Mouse (Mus musculus) left cerebral cortex, postnatal 10 days (tissue): ENCODE measurements at regions not wholly inside any gene's neighbourhood (a gene's known extent, or its start where the extent isn't known, plus 50 kb on each side); places are given as distances from the start of the nearest gene placed in this dataset.

ENCODE experiments used
- DNase-seq, 2 experiments: peaks; one replicate each; pipeline ENCODE4 v3.0.0; 2021 to 2022; ENCODE audit warnings: low spot score in 2 of 2, mixed read lengths in 1 of 2; ENCODE audit errors: extremely low spot score in 1 of 2
- intact Hi-C: fragments of 180-260 bp; cut with DNase I; formaldehyde crosslinking; loops from one replicate; pipeline ENCODE4 v1.15.1; 2025

- intact Hi-C loops = no loop called here
- no peak for DNase-seq
These were observed 595.6 kb upstream of the Klf4 start for GRCm38 (mm10) chr4:56127730-56128482.

- intact Hi-C loops = no loop called here
- no peak for DNase-seq
These were observed 592.2 kb upstream of the Klf4 start for GRCm38 (mm10) chr4:56124515-56124914.

- intact Hi-C loops = no loop called here
- no peak for DNase-seq
These were observed 589.9 kb upstream of the Klf4 start for GRCm38 (mm10) chr4:56122198-56122597.

DNA sequence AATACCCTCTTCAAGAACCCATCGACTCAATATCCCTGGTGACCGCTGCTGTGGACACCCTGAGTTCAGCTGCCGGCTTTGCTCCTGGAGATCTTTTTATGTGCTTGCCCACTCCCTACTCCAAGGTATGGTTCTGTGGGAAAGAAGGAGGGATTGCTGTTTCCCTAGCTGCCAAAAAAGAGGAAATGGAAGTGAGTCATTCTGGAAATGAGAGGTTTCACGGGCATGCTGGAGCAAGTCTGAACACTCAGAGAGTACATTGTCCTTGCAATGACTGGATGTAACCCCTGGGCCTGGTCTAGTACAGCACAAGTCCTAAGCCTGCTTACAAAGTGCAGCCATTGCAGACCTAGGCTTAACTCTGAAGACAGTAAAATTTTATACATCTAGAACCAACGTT, 589.4 kb upstream of the Klf4 start:
- intact Hi-C loops = no loop called here

DNA sequence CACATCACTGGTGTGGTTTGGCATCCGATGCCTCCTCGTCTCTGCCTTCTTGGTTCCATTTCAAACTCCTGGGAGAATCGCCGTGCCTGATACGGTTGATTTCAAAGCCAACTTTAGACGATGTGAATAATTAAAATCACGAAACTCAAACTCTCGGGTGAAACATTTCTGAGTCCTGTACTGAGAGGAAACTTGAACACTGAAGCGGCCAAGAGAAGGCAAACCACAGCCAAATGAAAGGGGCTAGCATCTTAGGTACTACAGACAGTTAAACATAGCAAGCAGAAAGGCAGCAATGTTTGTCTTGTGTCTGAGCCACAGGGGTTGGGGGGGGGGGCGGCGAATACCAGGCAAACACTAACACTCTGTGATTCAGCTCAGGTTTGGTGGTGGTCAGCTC, 588.1 kb upstream of the Klf4 start:
- intact Hi-C loops = no loop called here
- DNase-seq = no peak

More for the DNA sequence above, 589.4 kb upstream of the Klf4 start:
- no peak for DNase-seq

DNA sequence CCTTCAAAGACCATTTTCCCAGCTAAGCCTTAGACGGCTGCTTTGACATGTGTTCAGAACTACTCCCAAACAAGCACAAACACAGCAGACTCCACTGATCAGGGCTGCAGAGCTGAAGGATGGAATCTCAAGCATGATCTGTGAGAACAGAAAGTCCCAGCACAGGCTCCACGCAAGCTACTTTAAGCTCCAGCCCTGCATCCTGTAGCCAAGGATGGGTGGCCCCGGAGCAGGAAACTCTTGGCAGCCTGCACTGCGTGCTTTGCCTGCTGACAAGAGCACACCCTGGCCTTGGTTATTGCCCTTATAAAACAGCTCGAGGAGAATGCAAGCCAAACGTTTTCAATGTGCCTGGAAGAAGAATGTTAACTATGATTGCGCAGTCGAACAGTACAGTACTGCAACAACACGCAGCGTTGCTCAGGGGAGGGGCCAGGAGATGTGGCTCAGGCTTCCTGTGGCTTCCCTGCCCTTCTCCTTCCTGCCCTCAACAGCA, 581.5 kb upstream of the Klf4 start:
- intact Hi-C loops = no loop called here
- DNase-seq = peak; percentile 63 to 82

DNA sequence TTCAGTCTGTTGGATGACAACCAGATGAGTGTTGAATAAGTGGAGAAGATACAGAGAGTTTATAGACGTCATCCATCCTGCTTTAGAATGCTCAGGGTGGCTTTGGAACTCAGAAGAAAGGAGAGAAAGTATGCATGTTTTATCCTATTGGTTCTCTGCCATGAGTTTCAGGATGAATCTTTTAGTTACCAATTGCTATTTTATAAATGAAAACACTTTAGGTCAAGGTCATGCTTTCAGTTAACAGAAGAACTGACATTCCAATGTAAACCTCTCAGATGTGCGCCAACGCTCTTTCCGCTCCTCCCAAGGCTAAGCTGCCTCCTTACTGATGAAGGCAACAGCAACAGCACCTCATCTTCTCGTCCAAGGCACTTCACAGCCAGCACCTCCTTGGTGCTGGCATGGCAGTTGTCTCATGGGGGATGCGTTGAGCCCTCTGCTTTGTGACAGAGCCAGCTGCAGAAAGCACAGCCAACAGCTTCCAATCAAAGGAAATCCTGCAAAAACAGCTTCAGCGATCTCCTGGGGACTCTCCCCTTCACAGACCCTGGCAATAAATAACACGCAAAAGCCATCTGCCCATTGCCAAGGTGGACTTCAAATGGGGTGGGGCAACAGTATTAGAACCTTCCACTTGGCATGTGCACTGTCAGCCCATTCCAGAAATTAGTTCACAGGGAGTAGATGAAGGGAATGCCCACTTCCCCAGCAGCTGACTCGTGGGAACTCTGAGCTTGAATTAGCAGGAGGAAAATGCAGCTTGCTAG, 580.9 kb upstream of the Klf4 start:
- peak; percentile 8 to 31 for DNase-seq
- intact Hi-C loops = no loop called here

GRCm38 (mm10) chr4:56106962-56107361, 574.7 kb upstream of the Klf4 start:
- no peak for DNase-seq
- intact Hi-C loops = no loop called here

DNA sequence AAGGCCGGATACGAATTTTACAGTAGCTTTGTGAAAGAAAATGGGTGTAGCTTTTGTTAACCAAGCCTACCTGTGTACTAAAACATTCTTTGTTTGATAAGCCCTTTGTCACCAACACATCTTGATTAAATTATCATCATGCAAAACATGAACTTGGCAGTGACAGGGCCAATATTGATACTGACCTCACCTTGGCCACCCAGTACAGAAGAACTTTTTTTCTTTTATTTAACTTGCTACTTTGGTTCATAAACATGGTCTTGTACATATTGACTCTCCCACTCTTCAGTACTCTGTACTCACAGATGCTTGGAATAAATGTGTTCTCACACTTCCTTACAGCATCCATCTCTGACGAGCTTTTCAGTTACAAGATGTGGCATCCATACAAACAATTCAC, 570.0 kb upstream of the Klf4 start:
- DNase-seq = no peak
- intact Hi-C loops = no loop called here

GRCm38 (mm10) chr4:56090796-56091195, 558.5 kb upstream of the Klf4 start:
- peak in 1 of 2 experiments; percentile 17 for DNase-seq
- intact Hi-C loops = no loop called here

DNA sequence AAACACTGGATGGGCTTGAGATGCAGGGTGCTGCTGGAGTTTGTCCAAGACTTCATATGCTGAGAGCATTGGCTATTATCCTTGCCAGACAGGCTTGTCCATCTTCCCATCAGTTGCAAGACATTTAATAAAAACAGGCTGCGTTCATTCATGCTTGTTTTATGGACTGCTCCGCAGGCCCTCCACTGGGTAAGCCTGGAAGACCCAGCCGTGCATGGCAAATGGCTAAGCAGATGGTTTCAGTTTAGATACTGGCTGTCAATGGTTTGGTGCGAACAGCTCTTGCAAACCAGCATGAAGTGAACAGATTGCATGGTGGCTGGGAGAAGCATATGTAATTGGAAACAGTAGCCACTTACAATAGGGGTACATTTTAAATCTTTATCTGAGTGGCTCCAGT, 556.4 kb upstream of the Klf4 start:
- intact Hi-C loops = no loop called here

GRCm38 (mm10) chr4:56086306-56086705, 554.0 kb upstream of the Klf4 start:
- no peak for DNase-seq
- intact Hi-C loops = no loop called here

More for the DNA sequence above, 556.4 kb upstream of the Klf4 start:
- DNase-seq = peak; percentile 20 to 56

GRCm38 (mm10) chr4:56084205-56084604, 551.9 kb upstream of the Klf4 start:
- intact Hi-C loops = no loop called here
- no peak for DNase-seq

- no peak for DNase-seq
- intact Hi-C loops = no loop called here
These were observed 550.1 kb upstream of the Klf4 start for GRCm38 (mm10) chr4:56082411-56082810.

DNA sequence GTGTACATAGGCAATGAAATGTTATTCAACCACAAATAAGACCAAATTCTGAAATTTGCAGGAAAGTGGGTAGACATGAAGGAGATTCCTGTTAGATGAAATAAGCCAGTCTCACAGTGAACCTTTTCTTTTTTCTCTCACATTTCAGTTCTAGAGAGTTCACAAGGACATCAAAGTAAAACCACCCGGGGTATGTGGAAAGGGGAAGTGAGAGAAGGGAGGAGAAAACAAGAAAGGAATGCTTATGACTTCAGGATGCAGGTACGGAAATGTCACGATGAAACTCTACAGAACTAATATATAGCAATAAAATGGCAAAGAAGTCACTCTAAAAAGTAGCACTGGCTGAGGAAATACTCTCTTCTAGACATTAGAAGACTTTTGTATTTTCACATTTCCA, 548.7 kb upstream of the Klf4 start:
- DNase-seq = no peak
- intact Hi-C loops = no loop called here

DNA sequence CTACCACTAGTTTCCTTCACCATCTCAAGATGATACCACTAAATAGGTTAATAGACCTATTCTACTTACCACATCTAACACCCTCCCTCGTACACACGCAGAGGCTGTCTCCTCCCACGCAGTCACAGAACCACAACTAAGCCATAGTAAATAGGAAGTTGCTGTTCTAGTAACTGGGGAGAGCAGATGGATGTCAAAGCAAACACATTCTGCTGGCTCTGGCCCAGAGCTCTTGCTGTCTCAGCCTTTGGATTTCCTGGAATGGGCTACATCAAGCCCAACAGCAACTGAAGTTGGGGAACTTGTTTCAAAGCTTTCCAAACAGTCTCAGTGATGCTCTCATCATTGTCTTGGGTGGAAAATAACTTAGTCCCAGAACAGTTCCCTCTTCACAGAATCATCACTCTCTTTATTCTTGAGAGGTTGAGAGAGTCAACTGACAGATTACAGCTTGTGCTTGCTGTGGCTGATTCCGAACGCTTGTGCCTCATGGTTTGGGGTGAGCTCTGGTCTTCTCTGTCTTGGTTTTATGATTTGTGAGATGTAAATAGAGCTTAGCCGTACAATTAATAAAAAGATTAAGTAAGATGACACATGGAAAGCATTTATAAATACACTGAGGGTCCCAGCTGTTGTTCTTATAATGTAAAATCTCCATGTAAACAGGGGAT, 538.5 kb upstream of the Klf4 start:
- intact Hi-C loops = no loop called here
- peak; percentile 13 to 65 for DNase-seq

DNA sequence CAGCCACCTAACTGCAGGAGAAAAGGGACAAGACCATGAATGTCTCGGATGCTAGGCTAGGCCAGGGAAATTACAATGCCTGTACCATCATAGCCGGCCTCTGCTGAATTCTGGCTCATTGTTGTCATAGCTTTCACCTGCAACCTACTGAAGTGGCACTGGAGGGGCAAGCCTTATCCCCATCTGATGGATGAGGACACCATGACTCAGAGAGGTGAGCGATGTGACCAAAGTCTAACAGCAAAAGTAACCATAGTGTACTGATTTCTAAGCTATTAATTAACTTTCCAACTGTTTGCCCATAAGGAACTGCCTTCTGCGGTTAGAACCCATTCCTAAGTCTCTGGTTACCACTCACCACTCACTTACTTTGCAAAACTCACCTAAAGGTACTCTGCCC, 536.6 kb upstream of the Klf4 start:
- intact Hi-C loops = no loop called here
- DNase-seq = no peak

- DNase-seq = no peak
- intact Hi-C loops = no loop called here
These were observed 532.4 kb upstream of the Klf4 start for GRCm38 (mm10) chr4:56064657-56065056.

DNA sequence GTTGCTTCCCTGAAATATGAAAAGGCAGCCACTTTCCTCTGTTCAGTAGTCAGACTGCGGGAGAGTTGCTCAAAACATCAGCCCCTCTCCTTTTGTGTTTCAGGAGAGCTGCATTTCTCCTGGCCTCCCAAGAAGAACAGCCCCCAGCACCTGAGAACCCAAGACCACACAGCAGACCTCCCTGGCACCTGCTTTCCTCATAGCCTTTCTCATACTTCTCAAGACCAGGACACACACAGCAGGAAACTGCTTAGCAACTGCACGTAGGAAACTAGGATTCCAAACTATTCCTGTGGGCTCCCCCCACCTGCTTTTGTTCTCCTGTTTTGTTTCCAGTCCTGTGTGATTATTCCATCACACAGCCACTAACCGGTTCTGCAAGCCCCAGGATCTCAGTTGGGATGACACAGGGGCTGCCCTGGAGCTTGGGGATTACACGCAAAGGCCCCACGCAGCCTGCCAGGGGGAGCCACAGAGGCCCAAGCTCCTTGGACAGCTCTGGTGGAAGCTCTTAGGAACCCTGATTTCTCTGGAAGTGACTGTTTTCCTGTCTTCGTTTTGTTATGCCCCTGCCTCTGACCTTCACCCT, 519.6 kb upstream of the Klf4 start:
- DNase-seq = peak in 1 of 2 experiments; percentile 19
- intact Hi-C loops = no loop called here
